Mouse (Mus musculus): ENCODE data around the gene Gucy2e. TPM values are rescaled to one million over a fixed set of nuclear protein-coding genes. Genes with fewer than 3 reads are reported as not detected.

Gene Gucy2e
- polyA plus RNA-seq (2015; fragmentation: Nextera tagmentation; extraction: Ambion mirVana) = 0.07 and 0.08 TPM in 2 replicates

- H3K4me1 ChIP-seq = peaks cover 19% of the 10 kb centered on the region
- 20% methylated on average over 13 of the region's 13 CpGs for WGBS
- peak within 1 kb of the TSS; percentile 42 for H3K9ac ChIP-seq
- no peaks in the 10 kb centered on the region for H3K9me3 ChIP-seq
- H3K27ac ChIP-seq = no peak within 1 kb of the TSS
- peak within 1 kb of the TSS; percentile 39 for H3K4me3 ChIP-seq
- H3K36me3 ChIP-seq = no peaks in the 10 kb centered on the region
- peak within 1 kb of the TSS; percentile 81 for H3K4me2 ChIP-seq
- no peak for ATAC-seq (ENCODE audit: borderline replicate concordance, extremely low read depth, low FRiP score, low TSS enrichment)
- peaks cover 48% of the 10 kb centered on the region for H3K27me3 ChIP-seq
These were observed at the start of gene Gucy2e for GRCm38 (mm10) chr11:69236926-69237260. TSS of gene Gucy2e (minus strand) at chr11:69237036.

GRCm38 (mm10) chr11:69277267-69277666 lies 40.4 kb upstream of the Gucy2e start:
- Histone ChIP-seq H3K36me3 (no peaks in the 10 kb centered on the region), H3K9ac (no peak overlapping the region), H3K9me3 (no peaks in the 10 kb centered on the region), H3K4me2 (no peak overlapping the region), H3K27me3 (no peaks in the 10 kb centered on the region), H3K4me1 (no peaks in the 10 kb centered on the region), H3K4me3 (no peak overlapping the region), H3K27ac (no peak overlapping the region)
- WGBS = 64% methylated on average over 5 of the region's 5 CpGs
- no peak for ATAC-seq (ENCODE audit: borderline replicate concordance, extremely low read depth, low FRiP score, low TSS enrichment)

- H3K27me3 ChIP-seq = no peaks in the 10 kb centered on the region; the same call in 1 of the 2 replicates
- WGBS = 47% methylated on average over 2 of the region's 2 CpGs
- H3K36me3 ChIP-seq = no peaks in the 10 kb centered on the region
- no peaks in the 10 kb centered on the region for H3K9me3 ChIP-seq
- H3K27ac ChIP-seq = no peak overlapping the region
- H3K4me3 ChIP-seq = no peak overlapping the region
- H3K4me2 ChIP-seq = no peak overlapping the region
- H3K9ac ChIP-seq = no peak overlapping the region
- H3K4me1 ChIP-seq = no peaks in the 10 kb centered on the region
- no peak for ATAC-seq (ENCODE audit: borderline replicate concordance, extremely low read depth, low FRiP score, low TSS enrichment)
These were observed 39.2 kb upstream of the Gucy2e start for GRCm38 (mm10) chr11:69276081-69276480.

- ATAC-seq (ENCODE audit: borderline replicate concordance, extremely low read depth, low FRiP score, low TSS enrichment) = no peak
- Histone ChIP-seq H3K36me3 (no peaks in the 10 kb centered on the region), H3K27me3 (peaks cover 1% of the 10 kb centered on the region; the same call in 1 of the 2 replicates), H3K4me2 (no peak overlapping the region), H3K9ac (no peak overlapping the region), H3K27ac (no peak overlapping the region), H3K4me1 (no peaks in the 10 kb centered on the region), H3K4me3 (no peak overlapping the region), H3K9me3 (no peaks in the 10 kb centered on the region)
- WGBS = 52% methylated on average over 6 of the region's 6 CpGs
These were observed 38.8 kb upstream of the Gucy2e start for GRCm38 (mm10) chr11:69275650-69276049.

GRCm38 (mm10) chr11:69272122-69272740 lies 35.4 kb upstream of the Gucy2e start:
- Histone ChIP-seq H3K9me3 (no peaks in the 10 kb centered on the region), H3K27ac (no peak overlapping the region), H3K4me1 (no peaks in the 10 kb centered on the region), H3K36me3 (no peaks in the 10 kb centered on the region), H3K4me3 (no peak overlapping the region), H3K27me3 (peaks cover 20% of the 10 kb centered on the region; the same call in 1 of the 2 replicates), H3K9ac (no peak overlapping the region), H3K4me2 (no peak overlapping the region)
- WGBS = 35% methylated on average over 16 of the region's 16 CpGs
- no peak for ATAC-seq (ENCODE audit: borderline replicate concordance, extremely low read depth, low FRiP score, low TSS enrichment)

GRCm38 (mm10) chr11:69269575-69269974 lies 32.7 kb upstream of the Gucy2e start:
- WGBS = 13% methylated on average over 13 of the region's 13 CpGs
- H3K9me3 ChIP-seq = no peaks in the 10 kb centered on the region
- no peak overlapping the region for H3K9ac ChIP-seq
- no peak overlapping the region for H3K4me3 ChIP-seq
- H3K4me1 ChIP-seq = 0 out of 2 replicates have a peak, but pooled peaks cover 6% of the 10 kb centered on the region
- 0 out of 2 replicates have a peak overlapping the region, but pooled peaks have one; percentile 0 for H3K4me2 ChIP-seq
- no peaks in the 10 kb centered on the region for H3K36me3 ChIP-seq
- no peak overlapping the region for H3K27ac ChIP-seq
- ATAC-seq (ENCODE audit: borderline replicate concordance, extremely low read depth, low FRiP score, low TSS enrichment) = no peak
- peaks cover 20% of the 10 kb centered on the region; the same call in 1 of the 2 replicates for H3K27me3 ChIP-seq

- H3K27me3 ChIP-seq = peaks cover 20% of the 10 kb centered on the region; the same call in 1 of the 2 replicates
- 0 out of 2 replicates have a peak, but pooled peaks cover 6% of the 10 kb centered on the region for H3K4me1 ChIP-seq
- WGBS = 76% methylated on average over 13 of the region's 13 CpGs
- H3K4me2 ChIP-seq = no peak overlapping the region
- ATAC-seq (ENCODE audit: borderline replicate concordance, extremely low read depth, low FRiP score, low TSS enrichment) = no peak
- no peaks in the 10 kb centered on the region for H3K36me3 ChIP-seq
- no peak overlapping the region for H3K4me3 ChIP-seq
- no peak overlapping the region for H3K9ac ChIP-seq
- no peak overlapping the region for H3K27ac ChIP-seq
- no peaks in the 10 kb centered on the region for H3K9me3 ChIP-seq
These were observed 31.3 kb upstream of the Gucy2e start for GRCm38 (mm10) chr11:69268100-69268499.

GRCm38 (mm10) chr11:69267341-69267740 lies 30.5 kb upstream of the Gucy2e start:
- Histone ChIP-seq H3K4me2 (no peak overlapping the region), H3K36me3 (no peaks in the 10 kb centered on the region), H3K9me3 (no peaks in the 10 kb centered on the region), H3K9ac (no peak overlapping the region), H3K27me3 (peaks cover 20% of the 10 kb centered on the region; the same call in 1 of the 2 replicates), H3K27ac (no peak overlapping the region), H3K4me3 (no peak overlapping the region), H3K4me1 (0 out of 2 replicates have a peak, but pooled peaks cover 6% of the 10 kb centered on the region)
- no peak for ATAC-seq (ENCODE audit: borderline replicate concordance, extremely low read depth, low FRiP score, low TSS enrichment)
- WGBS = 32% methylated on average over 7 of the region's 7 CpGs

- Histone ChIP-seq H3K4me3 (no peak overlapping the region), H3K9me3 (no peaks in the 10 kb centered on the region), H3K4me2 (peak overlapping the region; percentile 11; the same call in 1 of the 2 replicates), H3K9ac (no peak overlapping the region), H3K4me1 (0 out of 2 replicates have a peak, but pooled peaks cover 6% of the 10 kb centered on the region), H3K36me3 (no peaks in the 10 kb centered on the region), H3K27ac (no peak overlapping the region), H3K27me3 (peaks cover 20% of the 10 kb centered on the region; the same call in 1 of the 2 replicates)
- WGBS = 11% methylated on average over 10 of the region's 10 CpGs
- ATAC-seq (ENCODE audit: borderline replicate concordance, extremely low read depth, low FRiP score, low TSS enrichment) = no peak
These were observed 29.4 kb upstream of the Gucy2e start for GRCm38 (mm10) chr11:69266253-69266652.

GRCm38 (mm10) chr11:69265410-69265809 lies 28.6 kb upstream of the Gucy2e start:
- H3K9me3 ChIP-seq = no peaks in the 10 kb centered on the region
- H3K4me2 ChIP-seq = no peak overlapping the region
- no peak overlapping the region for H3K27ac ChIP-seq

GRCm38 (mm10) chr11:69264276-69264675 lies 27.4 kb upstream of the Gucy2e start:
- H3K4me2 ChIP-seq = no peak overlapping the region
- ATAC-seq (ENCODE audit: borderline replicate concordance, extremely low read depth, low FRiP score, low TSS enrichment) = no peak
- no peak overlapping the region for H3K4me3 ChIP-seq
- peaks cover 8% of the 10 kb centered on the region; the same call in 1 of the 2 replicates for H3K27me3 ChIP-seq
- H3K36me3 ChIP-seq = no peaks in the 10 kb centered on the region
- no peaks in the 10 kb centered on the region for H3K9me3 ChIP-seq
- 30% methylated on average over 2 of the region's 2 CpGs for WGBS
- H3K27ac ChIP-seq = no peak overlapping the region
- no peak overlapping the region for H3K9ac ChIP-seq
- H3K4me1 ChIP-seq = 0 out of 2 replicates have a peak, but pooled peaks cover 6% of the 10 kb centered on the region

More at GRCm38 (mm10) chr11:69265410-69265809, 28.6 kb upstream of the Gucy2e start:
- no peak overlapping the region for H3K4me3 ChIP-seq
- no peak overlapping the region for H3K9ac ChIP-seq
- H3K27me3 ChIP-seq = peaks cover 16% of the 10 kb centered on the region; the same call in 1 of the 2 replicates
- no peaks in the 10 kb centered on the region for H3K36me3 ChIP-seq
- H3K4me1 ChIP-seq = 0 out of 2 replicates have a peak, but pooled peaks cover 6% of the 10 kb centered on the region
- ATAC-seq (ENCODE audit: borderline replicate concordance, extremely low read depth, low FRiP score, low TSS enrichment) = no peak
- 59% methylated on average over 9 of the region's 9 CpGs for WGBS

- H3K9me3 ChIP-seq = no peaks in the 10 kb centered on the region
- H3K27me3 ChIP-seq = no peaks in the 10 kb centered on the region
- no peak overlapping the region for H3K4me2 ChIP-seq
- ATAC-seq (ENCODE audit: borderline replicate concordance, extremely low read depth, low FRiP score, low TSS enrichment) = no peak
- H3K27ac ChIP-seq = no peak overlapping the region
- peaks cover 3% of the 10 kb centered on the region; the same call in 1 of the 2 replicates for H3K4me1 ChIP-seq
- no peaks in the 10 kb centered on the region for H3K36me3 ChIP-seq
- no peak overlapping the region for H3K9ac ChIP-seq
- 83% methylated on average over 1 of the region's 1 CpGs for WGBS
- no peak overlapping the region for H3K4me3 ChIP-seq
These were observed 23.3 kb upstream of the Gucy2e start for GRCm38 (mm10) chr11:69260111-69260510.
